Mouse (Mus musculus) lung, embryonic 15.5 days (tissue): ENCODE data around the gene Bod1l. TPM values are rescaled to one million over a fixed set of nuclear protein-coding genes. Genes with fewer than 3 reads are reported as not detected.

ENCODE experiments used
- ATAC-seq: fragments of 200-750 bp; cut with Nextera tagmentation; 2 replicates; pipeline ENCODE4 v1.8.0; 2017; ENCODE audit warnings: moderate number of reproducible peaks, borderline replicate concordance; ENCODE audit not compliant: low FRiP score, low TSS enrichment; ENCODE audit errors: extremely low read depth
- H3K27ac ChIP-seq: fragments of 300-500 bp; sonication (generic); 2 replicates; pipeline ENCODE4 v1.5.1; 2015; ENCODE audit warnings: moderate library complexity, mild to moderate bottlenecking, inconsistent platforms
- H3K27me3 ChIP-seq: fragments of 300-500 bp; sonication (generic); 2 replicates; pipeline ENCODE4 v1.6.1; 2015; ENCODE audit warnings: inconsistent platforms
- H3K36me3 ChIP-seq: fragments of 300-500 bp; sonication (generic); 2 replicates; pipeline ENCODE4 v1.6.1; 2015; ENCODE audit warnings: inconsistent platforms
- H3K4me1 ChIP-seq: fragments of 300-500 bp; sonication (generic); 2 replicates; pipeline ENCODE4 v1.6.1; 2015; ENCODE audit warnings: inconsistent platforms
- H3K4me2 ChIP-seq: fragments of 300-500 bp; sonication (generic); 2 replicates; pipeline ENCODE4 v1.6.1; 2015; ENCODE audit warnings: inconsistent platforms, mild to moderate bottlenecking, moderate library complexity
- H3K4me3 ChIP-seq: fragments of 300-500 bp; sonication (generic); 2 replicates; pipeline ENCODE4 v1.5.1; 2015; ENCODE audit warnings: mild to moderate bottlenecking, inconsistent platforms
- H3K9ac ChIP-seq: fragments of 300-500 bp; sonication (generic); 2 replicates; pipeline ENCODE4 v1.6.1; 2015; ENCODE audit warnings: inconsistent platforms
- H3K9me3 ChIP-seq: fragments of 300-500 bp; sonication (generic); 2 replicates; pipeline ENCODE4 v1.6.1; 2016; ENCODE audit warnings: inconsistent platforms
- WGBS: fragments of 180-500 bp; shearing (Covaris S2); methylation state at CpG from one replicate; pipeline ENCODE4 v1.1.7; 2015; 5-methylcytosine and 5-hydroxymethylcytosine counted together
- polyA plus RNA-seq: library from polyadenylated mRNA; unstranded; fragments of >200 nt; fragmentation: Nextera tagmentation; extraction: Ambion mirVana; gene quantifications from 2 replicates; pipeline ENCODE4 v1.2.1, GENCODE M21; 2015

The Bod1l gene
- polyA plus RNA-seq, result 22.0 and 24.0 TPM in 2 replicates

DNA sequence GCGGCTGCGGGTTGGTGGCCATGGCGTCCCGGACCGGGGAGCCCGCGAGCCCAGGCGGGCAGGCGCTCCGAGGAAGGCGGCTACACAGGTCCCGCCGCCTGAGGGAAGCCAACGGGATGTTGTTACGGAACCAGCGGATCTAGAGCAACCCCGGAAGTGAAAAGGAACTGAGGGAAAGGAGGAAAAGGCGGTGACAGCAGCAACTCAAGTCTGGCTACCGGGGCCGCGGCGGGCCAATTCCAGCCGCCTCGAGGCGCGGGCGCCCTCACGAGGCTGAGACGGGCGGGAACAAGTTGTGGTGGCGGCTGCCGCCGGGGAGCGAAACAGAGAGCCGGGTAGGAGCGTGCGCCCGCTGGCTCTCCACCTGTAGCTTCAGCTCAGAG is at the start of gene Bod1l:
Gene Bod1l (minus strand): TSS at position 169 of the 383 bp plus-strand sequence.
- H3K27me3 ChIP-seq, result no peaks in the 10 kb centered on the region
- ATAC-seq, result peak; percentile 94
- H3K9me3 ChIP-seq, result no peaks in the 10 kb centered on the region
- H3K4me2 ChIP-seq, result peak within 1 kb of the TSS; percentile 77
- peak within 1 kb of the TSS; percentile 75 for H3K27ac ChIP-seq
- peak within 1 kb of the TSS; percentile 99 for H3K4me3 ChIP-seq
- H3K36me3 ChIP-seq, result no peaks in the 10 kb centered on the region
- 0% methylated on average over 37 of the region's 38 CpGs for WGBS
- peak within 1 kb of the TSS; percentile 97 for H3K9ac ChIP-seq
- peaks cover 19% of the 10 kb centered on the region for H3K4me1 ChIP-seq

- Histone ChIP-seq H3K9me3 (no peaks in the 10 kb centered on the region), H3K27ac (no peak overlapping the region), H3K27me3 (no peaks in the 10 kb centered on the region), H3K4me1 (no peaks in the 10 kb centered on the region), H3K4me2 (no peak overlapping the region), H3K9ac (no peak overlapping the region), H3K4me3 (no peak overlapping the region), H3K36me3 (no peaks in the 10 kb centered on the region)
- WGBS, result 39% methylated on average over 6 of the region's 6 CpGs
- no peak for ATAC-seq
Measured at GRCm38 (mm10) chr5:41893351-41893750, 49.2 kb upstream of the Bod1l start.

GRCm38 (mm10) chr5:41890871-41891270 is 46.8 kb upstream of the Bod1l start:
- H3K9me3 ChIP-seq, result no peaks in the 10 kb centered on the region
- H3K36me3 ChIP-seq, result no peaks in the 10 kb centered on the region
- no peak overlapping the region for H3K27ac ChIP-seq
- no peaks in the 10 kb centered on the region for H3K4me1 ChIP-seq
- no peak for ATAC-seq
- H3K4me2 ChIP-seq, result no peak overlapping the region
- 37% methylated on average over 5 of the region's 5 CpGs for WGBS
- H3K27me3 ChIP-seq, result no peaks in the 10 kb centered on the region
- H3K4me3 ChIP-seq, result no peak overlapping the region
- no peak overlapping the region for H3K9ac ChIP-seq

DNA sequence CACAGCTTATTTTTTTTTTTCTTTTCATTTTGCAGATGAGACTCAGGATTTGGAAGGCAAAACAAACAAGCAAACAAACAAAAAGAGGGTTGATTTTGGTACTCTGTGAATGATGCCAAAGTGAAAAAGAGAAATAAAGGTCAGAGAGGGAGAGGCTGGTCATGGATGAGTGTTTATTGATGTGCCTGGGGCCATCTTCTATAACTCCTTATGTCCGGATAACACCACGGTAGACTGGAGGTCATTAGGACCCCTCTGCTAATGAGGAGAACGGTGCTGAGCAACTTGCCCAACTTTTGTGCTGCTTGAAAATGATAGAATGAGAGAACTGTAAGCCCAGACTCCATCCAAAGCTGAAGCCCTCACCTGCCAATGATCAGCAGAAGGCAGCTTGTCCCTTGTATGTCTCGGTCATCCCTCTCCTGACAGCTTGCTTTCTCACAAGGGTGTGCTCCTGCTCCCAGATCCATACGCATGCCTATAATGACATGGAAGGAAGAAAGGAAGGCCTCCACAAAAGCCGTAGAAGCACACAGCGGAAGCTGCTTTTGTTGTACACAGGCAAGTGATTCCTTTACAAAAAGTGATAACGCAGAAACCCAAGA is 45.2 kb upstream of the Bod1l start:
- Histone ChIP-seq H3K36me3 (no peaks in the 10 kb centered on the region), H3K4me2 (no peak overlapping the region), H3K27me3 (no peaks in the 10 kb centered on the region), H3K9me3 (no peaks in the 10 kb centered on the region), H3K9ac (no peak overlapping the region), H3K27ac (no peak overlapping the region), H3K4me1 (no peaks in the 10 kb centered on the region), H3K4me3 (no peak overlapping the region)
- ATAC-seq, result no peak
- 79% methylated on average over 8 of the region's 8 CpGs for WGBS

GRCm38 (mm10) chr5:41888834-41889233 is 44.7 kb upstream of the Bod1l start:
- H3K4me3 ChIP-seq, result no peak overlapping the region
- H3K27me3 ChIP-seq, result no peaks in the 10 kb centered on the region
- H3K4me1 ChIP-seq, result no peaks in the 10 kb centered on the region
- no peak overlapping the region for H3K4me2 ChIP-seq
- H3K27ac ChIP-seq, result no peak overlapping the region
- no peaks in the 10 kb centered on the region for H3K36me3 ChIP-seq
- 47% methylated on average over 3 of the region's 3 CpGs for WGBS
- no peak for ATAC-seq
- no peaks in the 10 kb centered on the region for H3K9me3 ChIP-seq
- no peak overlapping the region for H3K9ac ChIP-seq

GRCm38 (mm10) chr5:41887738-41888137 is 43.6 kb upstream of the Bod1l start:
- no peaks in the 10 kb centered on the region for H3K27me3 ChIP-seq
- 11% methylated on average over 4 of the region's 4 CpGs for whole genome bisulfite sequencing
- H3K9ac ChIP-seq, result no peak overlapping the region
- H3K4me2 ChIP-seq, result no peak overlapping the region
- no peaks in the 10 kb centered on the region for H3K36me3 ChIP-seq
- no peaks in the 10 kb centered on the region for H3K9me3 ChIP-seq
- H3K27ac ChIP-seq, result no peak overlapping the region
- H3K4me3 ChIP-seq, result no peak overlapping the region
- no peak for ATAC-seq
- H3K4me1 ChIP-seq, result no peaks in the 10 kb centered on the region

- 21% methylated on average over 12 of the region's 12 CpGs for WGBS
- ATAC-seq, result no peak
- Histone ChIP-seq H3K4me2 (no peak overlapping the region), H3K9me3 (no peaks in the 10 kb centered on the region), H3K27me3 (no peaks in the 10 kb centered on the region), H3K4me3 (no peak overlapping the region), H3K36me3 (no peaks in the 10 kb centered on the region), H3K9ac (no peak overlapping the region), H3K27ac (no peak overlapping the region), H3K4me1 (no peaks in the 10 kb centered on the region)
Measured at GRCm38 (mm10) chr5:41884563-41884962, 40.4 kb upstream of the Bod1l start.

DNA sequence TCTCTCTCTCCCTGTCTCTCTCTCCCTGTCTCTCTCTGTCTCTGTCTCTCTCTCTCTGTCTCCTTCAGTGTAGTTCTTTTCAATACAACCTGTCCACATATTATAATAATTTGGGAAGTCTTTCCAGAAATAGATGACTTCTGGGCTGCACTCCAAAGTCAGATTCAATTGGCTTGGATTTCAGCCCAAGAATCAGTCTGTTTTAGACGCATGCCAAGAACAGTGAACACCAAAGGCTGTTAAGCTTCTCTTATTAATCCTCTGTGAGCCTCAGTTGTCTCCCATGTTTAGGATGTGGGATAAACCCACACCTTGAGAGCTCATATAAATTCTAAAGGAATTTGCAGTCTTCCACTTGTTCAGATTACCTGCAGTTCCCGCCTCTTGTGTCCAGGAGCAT is 27.0 kb upstream of the Bod1l start:
- Histone ChIP-seq H3K4me1 (no peaks in the 10 kb centered on the region), H3K36me3 (no peaks in the 10 kb centered on the region), H3K4me3 (no peak overlapping the region), H3K27ac (no peak overlapping the region), H3K9ac (no peak overlapping the region), H3K27me3 (no peaks in the 10 kb centered on the region), H3K4me2 (no peak overlapping the region), H3K9me3 (no peaks in the 10 kb centered on the region)
- 51% methylated on average over 2 of the region's 2 CpGs for WGBS
- ATAC-seq, result no peak

DNA sequence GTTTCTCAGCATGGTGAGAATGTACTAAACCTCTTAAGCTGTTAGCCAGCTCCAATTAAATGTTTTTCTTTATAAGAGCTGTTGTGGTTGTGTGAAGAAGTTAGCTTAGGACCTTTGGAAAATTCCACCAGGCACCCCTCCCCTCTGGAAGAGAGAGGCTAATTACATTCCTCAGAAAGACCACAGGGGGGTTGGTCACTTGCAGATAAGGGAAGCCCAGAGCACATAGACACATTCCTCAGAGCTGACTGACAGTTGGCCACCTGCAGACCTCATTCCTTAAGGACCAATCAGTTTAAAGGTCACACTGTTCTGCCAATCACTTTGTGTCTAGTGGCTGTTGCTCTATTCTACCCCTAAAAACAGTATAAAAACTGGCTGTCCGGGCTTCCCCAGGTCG is 11.7 kb upstream of the Bod1l start:
- Histone ChIP-seq H3K36me3 (no peaks in the 10 kb centered on the region), H3K27me3 (no peaks in the 10 kb centered on the region), H3K9me3 (no peaks in the 10 kb centered on the region), H3K27ac (no peak overlapping the region), H3K4me2 (no peak overlapping the region), H3K4me3 (no peak overlapping the region), H3K4me1 (no peaks in the 10 kb centered on the region), H3K9ac (no peak overlapping the region)
- WGBS, result 78% methylated on average over 2 of the region's 2 CpGs
- no peak for ATAC-seq

DNA sequence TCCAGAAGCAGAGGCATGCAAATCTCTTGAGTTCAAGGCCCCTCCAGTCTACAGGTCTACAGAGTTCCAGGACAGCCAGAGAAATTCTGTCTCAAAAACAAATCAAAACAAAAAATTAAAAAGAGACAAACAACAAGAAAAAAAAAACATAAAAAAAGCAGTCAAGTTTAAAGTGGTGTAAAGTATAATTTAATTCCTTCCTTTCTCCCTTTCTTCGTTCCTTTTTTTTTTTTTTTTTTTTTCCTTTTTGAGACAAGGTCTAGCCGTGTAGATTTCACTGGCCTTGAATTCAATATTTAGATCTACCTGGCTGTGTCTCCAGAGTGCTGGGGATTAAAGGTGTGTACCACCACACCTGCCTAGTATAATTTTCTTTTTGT is 1.4 kb upstream of the Bod1l start:
- Histone ChIP-seq H3K9ac (no peak overlapping the region), H3K4me3 (peak overlapping the region; percentile 99), H3K27ac (no peak overlapping the region), H3K4me1 (peaks cover 19% of the 10 kb centered on the region), H3K36me3 (no peaks in the 10 kb centered on the region), H3K27me3 (no peaks in the 10 kb centered on the region), H3K4me2 (peak overlapping the region; percentile 77), H3K9me3 (no peaks in the 10 kb centered on the region)
- WGBS, result 42% methylated on average over 2 of the region's 2 CpGs
- ATAC-seq, result no peak

GRCm38 (mm10) chr5:41844820-41845557 is 874 bp upstream of the Bod1l start:
- Histone ChIP-seq H3K9ac (peak overlapping the region; percentile 23; the same call in 1 of the 2 replicates), H3K4me1 (peaks cover 19% of the 10 kb centered on the region), H3K4me2 (peak overlapping the region; percentile 77), H3K9me3 (no peaks in the 10 kb centered on the region), H3K36me3 (no peaks in the 10 kb centered on the region), H3K27ac (no peak overlapping the region), H3K4me3 (peak overlapping the region; percentile 99), H3K27me3 (no peaks in the 10 kb centered on the region)
- ATAC-seq, result peak; percentile 21; the same call in 1 of the 2 replicates
- 16% methylated on average over 16 of the region's 16 CpGs for WGBS

DNA sequence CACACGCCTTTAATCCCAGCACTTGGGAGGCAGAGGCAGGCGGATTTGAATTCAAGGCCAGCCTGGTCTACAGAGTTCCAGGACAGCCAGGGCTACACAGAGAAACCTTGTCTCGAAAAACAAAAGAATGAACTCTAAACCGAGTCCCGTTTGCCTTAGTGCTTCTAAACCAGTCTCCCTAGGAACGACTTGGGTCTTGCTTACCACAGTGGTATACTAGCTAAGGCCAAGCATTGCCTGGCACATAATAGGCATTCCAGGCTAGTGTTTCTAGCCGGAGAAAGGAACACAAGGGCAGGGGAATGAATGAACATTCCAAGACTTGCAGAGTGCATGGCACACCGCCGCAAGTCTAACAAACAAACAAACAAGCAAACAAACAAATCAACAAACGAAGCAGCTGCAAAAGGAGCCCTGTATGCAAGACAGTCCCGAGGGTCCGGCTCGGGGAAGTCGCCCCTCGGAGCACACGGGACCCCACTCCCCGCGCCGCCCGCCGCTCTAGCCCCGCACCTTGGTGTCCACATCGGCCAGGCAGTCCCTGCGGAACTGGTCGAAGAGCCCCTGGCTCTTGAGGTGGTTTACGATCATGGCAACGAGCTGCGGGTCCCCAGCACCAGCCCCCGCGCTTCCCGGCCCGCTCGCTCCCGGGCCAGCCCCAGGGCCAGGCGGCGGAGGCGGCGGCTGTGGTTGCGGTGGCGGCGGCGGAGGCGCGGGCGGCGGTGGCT is 532 bp downstream of the Bod1l start:
- peak; percentile 45; the same call in 1 of the 2 replicates for ATAC-seq
- Histone ChIP-seq H3K9me3 (no peaks in the 10 kb centered on the region), H3K4me2 (peak overlapping the region; percentile 77), H3K9ac (peak overlapping the region; percentile 97), H3K4me3 (peak overlapping the region; percentile 99), H3K27me3 (no peaks in the 10 kb centered on the region), H3K36me3 (no peaks in the 10 kb centered on the region), H3K27ac (peak overlapping the region; percentile 45; the same call in 1 of the 2 replicates), H3K4me1 (peaks cover 19% of the 10 kb centered on the region)
- WGBS, result under 1% methylated on average over 46 of the region's 46 CpGs
